Mouse (Mus musculus): Measurements from ENCODE around the gene Psen1.

Psen1 gene

DNA sequence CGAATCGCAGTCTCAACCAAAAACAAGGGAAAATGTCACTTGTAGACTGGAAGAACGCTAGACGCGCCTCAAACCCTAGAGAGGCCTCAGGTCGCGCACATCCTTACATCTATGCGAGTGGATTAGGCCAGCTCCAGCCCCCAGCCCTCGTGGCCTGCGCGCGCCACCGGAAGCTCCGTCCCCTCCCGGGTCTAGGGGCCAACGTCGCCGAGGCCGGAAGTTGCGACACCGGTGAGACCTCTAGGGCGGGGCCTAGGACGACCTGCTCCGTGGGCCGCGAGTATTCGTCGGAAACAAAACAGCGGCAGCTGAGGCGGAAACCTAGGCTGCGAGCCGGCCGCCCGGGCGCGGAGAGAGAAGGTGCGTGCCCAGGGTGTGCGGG is at the start of gene Psen1:
Psen1 (plus strand) TSS at position 219 of the 382 bp plus-strand sequence.
- DNase-seq (ENCODE audit: low spot score) = peak; percentile 93

DNA sequence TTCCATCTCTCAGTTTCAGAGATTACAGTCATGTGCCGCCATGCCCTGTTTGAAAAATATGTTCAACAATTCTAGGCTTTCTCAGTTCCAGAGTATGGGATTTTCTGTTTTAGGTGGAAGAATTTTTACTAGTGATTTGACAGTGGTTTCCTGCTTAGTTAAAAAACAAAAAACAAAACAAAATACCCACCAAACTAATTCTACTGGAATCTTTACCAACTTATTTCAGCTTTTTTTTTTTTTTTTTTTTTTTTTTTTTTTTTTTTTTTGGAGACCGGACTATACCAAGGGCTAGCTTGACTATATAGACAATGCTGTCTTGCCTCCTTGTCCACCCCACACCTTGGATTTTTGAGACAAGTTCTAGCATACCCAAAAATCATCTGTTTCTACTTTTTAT is 46.7 kb upstream of the Psen1 start:
- no peak for DNase-seq (ENCODE audit: low spot score)

DNA sequence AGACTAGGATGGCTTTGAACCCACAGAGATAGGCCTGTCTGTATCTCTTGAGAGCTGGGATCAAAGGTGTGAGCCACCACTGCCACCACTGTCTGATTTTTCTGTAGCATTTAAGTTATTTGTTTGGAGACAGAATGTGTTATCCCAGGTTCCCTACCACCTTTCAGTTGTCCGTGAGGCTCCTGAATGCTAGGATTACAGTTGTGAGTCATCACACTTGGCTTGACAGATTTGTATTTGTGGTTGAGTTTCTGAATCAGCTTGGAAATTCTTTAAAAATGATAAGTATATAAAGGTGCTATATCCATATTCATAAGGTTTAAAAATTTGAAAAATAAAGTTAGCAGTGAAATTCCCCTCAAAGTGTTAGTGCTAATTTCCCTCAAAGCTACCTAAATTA is 44.8 kb upstream of the Psen1 start:
- no peak for DNase-seq (ENCODE audit: low spot score)

DNA sequence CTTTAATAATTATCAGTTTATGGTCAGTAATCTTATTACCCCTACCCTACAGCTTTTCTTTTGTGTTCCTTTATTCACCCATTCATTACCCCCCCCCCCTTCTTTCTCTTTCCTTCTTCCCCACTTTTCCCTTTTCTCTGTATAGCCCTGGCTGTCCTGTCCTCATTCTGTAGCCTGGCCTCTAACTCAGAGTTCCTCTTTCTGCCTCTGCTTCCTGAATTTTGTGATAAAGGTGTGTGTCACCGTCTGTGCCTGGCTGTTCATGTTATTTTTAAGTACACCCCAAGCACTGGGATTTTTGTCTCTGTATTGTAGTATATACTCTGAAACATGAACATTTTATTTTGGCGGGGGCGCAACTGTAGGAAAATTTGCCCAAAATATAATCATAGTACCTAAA is 37.6 kb upstream of the Psen1 start:
- no peak for DNase-seq (ENCODE audit: low spot score)

DNA sequence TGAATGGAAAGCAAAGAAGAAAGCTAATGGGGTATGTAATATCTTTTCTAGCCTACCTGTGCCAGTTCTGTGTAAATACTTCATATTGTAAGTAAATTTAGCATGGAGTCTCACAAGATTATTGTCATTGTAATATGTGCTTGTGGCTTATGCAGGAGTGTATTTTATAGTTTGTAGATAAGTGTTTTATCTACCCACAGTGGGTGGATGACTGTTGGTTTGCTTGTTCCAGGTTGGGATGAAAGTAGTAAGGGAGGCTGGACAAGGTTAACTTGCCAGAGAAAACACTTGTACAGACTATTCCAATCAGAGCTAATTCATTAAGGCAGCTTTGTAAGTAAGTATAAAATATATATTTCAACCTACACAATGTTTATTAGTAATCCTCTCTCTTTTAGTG is 36.5 kb upstream of the Psen1 start:
- DNase-seq (ENCODE audit: low spot score) = no peak

DNA sequence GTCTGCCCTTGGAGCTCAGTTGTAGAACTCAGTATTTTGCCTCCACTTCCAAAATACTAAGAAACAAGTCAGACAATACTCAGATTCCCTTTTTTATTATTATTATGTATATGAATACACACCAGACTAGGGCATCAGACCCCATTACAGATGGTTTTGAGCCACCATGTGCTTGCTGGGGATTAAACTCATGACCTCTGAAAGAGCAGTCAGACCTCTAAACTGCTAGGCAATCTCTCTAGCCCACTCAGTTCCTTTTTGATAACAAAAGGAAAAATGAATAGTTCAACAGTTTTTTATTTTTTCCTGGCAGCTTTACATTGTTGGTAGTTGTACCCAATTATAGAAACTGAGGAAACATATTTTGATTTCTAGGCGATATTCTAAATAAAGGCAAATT is 2.5 kb upstream of the Psen1 start:
- no peak for DNase-seq (ENCODE audit: low spot score)

DNA sequence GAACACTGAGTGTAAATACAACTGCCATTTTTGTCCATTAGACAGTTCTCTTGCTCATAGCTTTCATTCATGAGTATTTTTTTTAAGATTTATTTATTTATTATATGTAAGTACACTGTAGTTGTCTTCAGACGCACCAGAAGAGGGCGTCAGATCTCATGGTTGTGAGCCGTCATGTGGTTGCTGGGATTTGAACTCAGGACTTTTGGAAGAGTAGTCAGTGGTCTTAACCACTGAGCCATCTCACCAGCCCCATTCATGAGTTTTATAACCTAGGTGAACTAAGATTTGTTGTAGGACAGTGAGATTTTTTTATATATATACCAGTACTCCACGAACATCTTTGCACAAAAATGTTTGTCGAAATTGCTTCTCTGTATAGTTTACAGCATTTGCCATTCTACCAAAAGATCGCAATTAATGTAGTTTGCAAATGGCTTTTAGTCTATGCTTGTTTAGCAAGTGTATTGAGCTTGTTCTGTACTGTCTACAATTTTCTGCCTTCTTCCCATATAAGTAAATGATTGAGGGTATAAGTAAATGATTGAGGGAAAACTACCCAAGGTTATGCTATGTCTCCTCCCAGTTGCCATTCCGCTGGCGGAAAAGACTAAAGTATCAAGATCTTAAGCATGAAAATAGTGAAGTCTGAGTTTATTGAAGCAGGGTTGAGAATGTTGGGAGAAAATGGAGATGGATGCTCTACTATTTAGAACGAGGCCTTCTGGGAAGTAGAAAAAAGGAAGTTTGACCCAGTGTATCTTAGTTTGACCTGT is 1.2 kb upstream of the Psen1 start:
- DNase-seq (ENCODE audit: low spot score) = no peak

DNA sequence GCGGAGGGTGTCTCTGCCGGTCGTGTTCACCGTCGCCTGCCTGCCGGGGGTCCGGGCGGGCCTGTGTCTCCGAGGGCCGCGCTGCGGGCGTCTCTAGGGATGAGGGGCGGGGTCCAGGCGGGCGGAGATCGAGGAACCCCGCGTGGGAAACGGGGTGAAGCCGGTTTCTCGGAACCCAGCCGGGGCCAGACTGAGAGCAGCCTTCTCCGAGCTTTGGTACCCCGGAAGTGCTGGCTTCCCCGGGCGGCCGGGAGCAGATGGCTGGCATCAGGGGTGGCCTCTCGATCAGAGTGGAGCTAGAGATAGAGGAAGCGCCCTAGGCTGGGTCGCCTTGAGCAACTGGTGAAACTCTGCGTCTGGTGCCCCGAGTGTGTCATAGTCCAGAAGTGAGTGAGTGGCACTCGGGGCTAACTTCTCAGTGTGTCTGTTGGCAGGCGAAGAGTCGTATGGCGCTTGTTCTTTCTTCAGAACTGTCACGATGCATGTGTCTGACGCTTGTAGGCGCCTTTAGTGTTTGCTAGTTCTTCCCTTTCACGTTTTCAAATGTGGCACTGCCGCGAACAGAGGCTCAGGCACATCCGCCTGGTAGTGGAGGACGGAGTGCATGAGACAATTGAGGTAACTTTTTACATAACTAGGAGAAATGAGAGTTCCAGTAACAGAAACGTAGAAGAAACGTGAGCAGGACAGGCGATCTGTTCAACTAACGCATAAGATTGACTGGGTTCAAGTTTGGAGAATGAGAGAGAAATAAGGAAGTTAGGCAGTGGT is 549 bp downstream of the Psen1 start:
- peak; percentile 47 for DNase-seq (ENCODE audit: low spot score)

DNA sequence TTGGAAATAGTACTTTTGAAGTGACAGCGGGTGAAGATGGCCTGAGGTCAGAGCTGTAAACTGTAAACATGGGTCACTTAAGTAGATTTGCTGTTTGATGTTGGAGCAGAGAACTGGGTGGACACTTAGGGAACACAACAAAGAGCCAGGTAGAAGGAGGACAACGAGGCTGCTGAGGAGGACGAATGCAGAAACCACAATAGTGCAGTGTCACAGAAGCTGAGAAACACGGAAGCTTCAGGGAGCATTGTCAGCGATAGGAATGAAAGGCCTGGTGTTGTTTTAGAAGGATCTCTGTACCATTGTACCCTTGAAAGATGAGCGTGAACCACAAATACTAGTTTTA is 1.1 kb downstream of the Psen1 start:
- DNase-seq (ENCODE audit: low spot score) = no peak

DNA sequence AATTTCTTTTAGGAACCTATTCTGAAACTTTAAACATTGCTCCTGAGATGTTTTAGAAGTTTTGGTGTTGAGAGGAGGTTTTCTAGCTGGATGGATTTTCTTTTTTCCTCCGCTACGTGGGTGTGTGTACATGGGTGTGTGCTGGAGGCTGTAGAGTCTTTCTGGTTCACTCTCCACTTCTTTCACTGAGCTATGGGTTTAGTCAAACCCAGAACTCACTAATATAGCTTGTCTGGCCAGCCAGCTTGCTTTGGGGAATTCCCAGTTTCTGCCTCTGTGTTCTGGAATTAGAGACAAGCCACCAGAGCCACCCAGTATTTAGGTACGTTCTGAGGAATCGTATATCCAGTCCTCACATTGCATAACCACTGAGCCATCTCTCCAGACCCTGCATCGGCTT is 6.1 kb downstream of the Psen1 start:
- no peak for DNase-seq (ENCODE audit: low spot score)

DNA sequence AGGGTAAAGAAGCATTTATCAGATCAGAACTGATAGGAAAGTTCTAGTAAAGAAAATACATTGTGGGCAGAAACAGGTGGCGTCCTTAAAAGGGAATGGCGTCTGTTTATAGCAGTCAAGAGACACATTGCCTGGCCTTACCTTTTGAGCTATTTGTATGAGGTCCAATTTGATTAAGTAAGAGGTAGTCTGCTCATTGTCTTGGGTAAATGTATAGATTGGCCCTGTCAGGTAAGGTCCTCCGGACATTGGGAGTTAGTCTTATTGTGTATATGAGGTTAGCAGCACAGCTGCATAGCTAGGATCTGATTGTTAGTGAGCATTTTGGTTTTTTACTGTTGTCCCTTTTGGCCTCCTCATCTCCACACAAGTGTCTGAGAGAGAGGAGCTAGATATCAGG is 6.7 kb downstream of the Psen1 start:
- DNase-seq (ENCODE audit: low spot score) = no peak

DNA sequence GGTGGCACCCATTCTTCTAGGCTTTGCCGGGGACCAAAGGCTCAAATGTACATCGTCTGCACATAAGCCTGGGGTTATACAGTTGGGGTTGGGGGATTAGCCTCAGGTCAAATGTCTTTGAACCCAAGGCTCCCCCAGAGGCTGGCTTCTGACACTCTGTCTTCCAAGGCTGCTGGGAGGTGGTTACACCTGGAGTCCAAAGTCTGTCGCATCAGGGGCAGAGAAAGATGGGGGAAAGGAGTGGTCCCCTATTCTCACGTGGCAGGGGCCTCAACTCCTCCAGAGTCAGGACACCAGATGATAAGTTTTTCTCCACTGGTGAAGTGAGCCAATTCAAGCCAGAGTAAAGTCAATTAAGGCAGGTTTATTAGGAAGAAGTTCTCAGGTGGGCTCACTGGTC is 10.7 kb downstream of the Psen1 start:
- no peak for DNase-seq (ENCODE audit: low spot score)

DNA sequence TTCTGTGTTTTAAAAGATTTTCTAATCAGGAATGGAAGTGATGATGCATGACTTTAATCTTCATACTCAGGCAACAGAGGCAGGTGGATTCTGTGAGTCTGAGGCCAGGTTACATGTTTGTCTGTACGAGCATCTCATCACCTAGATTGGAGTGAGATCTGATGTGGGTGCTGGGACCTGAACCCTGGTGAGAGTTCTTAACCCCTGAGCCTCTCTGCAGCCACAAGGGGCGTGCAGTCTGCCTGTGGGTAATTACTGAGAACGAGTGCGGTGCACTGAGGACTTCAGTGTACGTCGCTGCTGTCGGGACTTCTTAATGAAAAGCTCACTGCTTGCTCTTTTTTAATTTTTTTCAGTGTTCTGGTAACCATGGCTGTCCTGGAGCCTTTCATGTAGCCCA is 13.7 kb downstream of the Psen1 start:
- no peak for DNase-seq (ENCODE audit: low spot score)

DNA sequence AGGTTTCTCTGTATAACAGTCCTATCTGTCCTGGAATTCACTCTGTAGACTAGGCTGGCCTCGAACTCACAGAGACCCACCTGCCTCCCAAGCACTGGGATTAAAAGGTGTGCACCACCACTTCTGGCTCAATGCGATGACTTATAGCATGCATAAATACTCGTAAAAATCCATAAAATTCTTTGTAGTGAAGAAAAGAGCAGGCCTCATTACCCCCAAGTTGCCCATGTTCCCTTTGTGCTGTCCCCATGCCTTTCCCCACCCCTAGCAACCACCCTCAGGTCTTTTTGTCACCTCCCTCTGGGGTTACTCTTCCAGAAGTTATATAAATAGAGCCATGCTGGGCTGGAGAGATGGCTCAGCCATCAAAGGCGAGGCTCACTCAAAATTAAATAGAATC is 14.8 kb downstream of the Psen1 start:
- DNase-seq (ENCODE audit: low spot score) = no peak

DNA sequence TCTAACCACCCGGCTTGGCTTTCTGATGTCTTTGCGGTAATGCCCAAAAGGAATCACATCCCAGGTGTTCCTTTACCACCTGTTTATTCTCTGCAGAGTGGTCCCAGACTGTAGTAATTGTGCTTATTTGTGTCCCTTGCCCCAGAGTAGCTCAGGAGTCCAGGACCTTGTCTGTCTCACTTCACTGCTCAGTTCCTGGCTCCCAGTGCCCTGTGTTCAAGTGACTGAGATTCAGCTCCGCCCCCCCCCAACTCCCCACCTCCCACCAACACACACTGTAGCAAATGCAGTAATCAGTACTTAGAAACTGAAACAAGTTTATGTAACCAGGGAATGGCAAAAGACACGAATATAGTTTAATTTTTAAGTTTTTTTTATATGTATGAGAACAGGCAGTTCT is 19.0 kb downstream of the Psen1 start:
- DNase-seq (ENCODE audit: low spot score) = no peak

DNA sequence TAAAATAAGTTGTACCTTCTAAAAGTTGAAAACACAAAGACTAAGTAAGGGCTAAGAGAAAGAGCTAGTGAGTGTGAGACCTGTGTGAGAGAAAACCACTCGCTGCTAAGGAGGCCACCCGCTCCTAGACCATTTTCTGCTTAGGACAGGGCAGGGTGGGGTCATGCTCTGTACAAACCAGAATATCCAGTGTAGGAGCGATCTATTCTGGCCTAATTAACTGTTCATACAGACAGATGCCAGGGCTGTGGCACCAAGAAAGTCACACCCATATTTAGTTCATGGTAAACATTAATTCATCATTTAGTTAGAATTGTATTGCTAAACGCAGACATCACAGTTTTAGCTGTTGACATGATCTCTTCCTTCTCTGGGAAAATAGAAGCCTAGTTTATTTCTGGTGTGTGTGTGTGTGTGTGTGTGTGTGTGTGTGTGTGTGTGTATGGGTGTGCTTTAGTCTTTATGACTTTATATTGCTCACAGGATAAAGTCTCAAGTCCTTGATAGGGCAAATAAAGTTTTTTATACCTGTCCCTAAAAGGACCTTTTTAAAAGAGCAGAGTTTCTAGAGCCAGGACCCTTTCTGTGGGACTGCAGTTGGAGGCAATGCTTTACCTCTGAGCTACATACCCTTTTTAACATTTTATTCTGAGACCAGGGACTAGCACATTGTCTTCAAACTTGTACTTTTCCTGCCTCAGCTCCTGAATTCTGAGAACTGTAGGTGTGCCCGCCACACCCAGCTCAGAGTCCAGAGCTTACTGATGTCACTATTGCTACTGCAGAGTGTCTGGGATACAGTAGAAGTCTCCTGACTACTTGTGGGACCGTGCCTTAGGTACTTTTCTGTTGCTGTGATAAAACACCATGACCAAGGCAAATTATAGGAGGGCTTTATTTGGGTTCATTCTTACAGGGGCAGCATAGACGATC is 20.5 kb downstream of the Psen1 start:
- DNase-seq (ENCODE audit: low spot score) = no peak

DNA sequence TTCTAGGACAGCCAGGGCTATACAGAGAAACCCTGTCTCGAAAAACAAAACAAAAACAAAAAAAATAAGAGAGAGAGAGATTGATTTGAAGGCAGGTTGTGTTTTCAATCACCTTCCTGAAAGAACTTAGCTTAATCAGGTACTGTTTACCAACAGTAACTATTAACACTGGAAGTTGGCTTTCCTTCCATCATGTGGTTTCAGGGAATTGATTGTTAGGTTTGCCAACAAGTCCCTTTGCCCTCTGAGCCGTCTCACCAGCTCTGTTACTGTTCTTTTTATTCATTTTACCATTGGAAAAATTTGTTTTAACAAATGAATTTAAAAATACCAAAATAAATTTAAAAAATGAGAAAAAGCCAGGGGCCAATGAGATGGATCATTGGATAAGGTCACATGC is 22.0 kb downstream of the Psen1 start:
- DNase-seq (ENCODE audit: low spot score) = no peak

DNA sequence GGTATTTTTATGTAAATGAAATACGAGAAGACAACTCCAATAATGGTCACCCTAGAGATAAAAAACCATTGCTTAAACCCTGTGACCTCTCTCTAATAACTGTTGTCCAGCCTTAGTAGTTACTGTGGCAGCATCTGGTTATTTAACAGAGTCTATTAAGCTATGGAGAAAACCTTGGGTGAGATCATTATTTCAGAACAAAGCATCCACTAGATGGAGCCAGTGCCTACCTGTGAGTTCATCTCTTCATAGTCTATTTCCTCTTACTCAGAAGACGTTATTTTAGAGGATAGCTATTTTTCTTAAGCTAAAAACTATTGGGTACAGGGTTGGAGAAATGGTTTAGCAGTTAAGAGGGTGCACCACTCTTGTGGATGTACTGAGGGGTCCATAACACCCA is 25.8 kb downstream of the Psen1 start:
- DNase-seq (ENCODE audit: low spot score) = peak; percentile 77

DNA sequence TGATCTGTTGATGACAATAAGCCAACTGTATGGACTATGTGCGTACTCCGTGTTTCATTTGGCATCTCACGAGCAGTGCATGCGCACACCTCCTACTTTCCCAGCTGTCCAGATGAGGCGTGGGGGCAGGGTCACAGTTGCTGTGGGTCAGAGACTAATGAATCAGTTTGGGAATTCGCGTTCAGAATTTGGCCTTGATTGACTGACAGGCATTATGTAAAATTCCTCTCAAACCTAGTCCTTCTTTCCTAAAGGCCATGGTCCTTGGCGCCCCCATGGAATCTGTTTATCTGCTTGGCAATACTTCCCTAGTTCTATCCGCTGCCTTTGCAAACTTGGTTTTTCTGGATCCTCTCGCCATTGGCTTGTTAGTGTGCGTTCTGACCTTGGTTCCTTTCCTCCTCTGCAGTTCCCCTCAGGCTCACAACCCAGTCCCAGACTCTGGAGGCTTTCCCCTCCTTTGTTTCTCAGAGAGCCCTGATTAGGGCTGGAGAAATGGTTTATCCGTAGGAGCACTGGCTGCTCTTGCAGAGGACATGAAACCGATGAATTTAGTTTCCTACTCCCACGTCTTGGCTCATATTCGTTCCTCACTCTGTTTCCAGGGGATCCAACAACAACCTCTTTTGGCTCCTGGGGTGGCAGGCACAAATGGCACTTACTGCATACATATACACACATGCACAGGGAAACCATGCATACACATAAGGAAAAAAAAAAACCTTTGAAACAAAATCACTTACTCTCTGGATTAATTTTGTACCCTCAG is 28.6 kb downstream of the Psen1 start:
- peak; percentile 32 for DNase-seq (ENCODE audit: low spot score)

DNA sequence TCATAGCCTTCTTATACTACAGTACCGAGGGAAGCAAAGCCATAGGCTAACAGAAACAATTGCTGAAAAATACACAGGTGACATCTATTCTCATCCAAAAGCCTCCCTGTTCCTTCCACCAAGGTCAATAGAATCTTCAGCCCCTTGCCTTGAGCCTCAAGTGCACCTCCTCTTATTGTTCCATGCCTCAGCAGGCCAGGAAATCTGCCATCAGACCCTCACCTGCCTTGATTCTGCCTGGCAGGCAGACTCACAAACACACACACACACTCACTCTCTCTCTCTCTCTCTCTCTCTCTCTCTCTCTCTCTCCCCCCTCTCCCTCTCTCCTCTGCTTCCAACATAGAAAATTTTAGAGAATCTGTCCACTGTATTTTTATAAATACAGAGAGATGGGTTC is 31.5 kb downstream of the Psen1 start:
- DNase-seq (ENCODE audit: low spot score) = no peak

DNA sequence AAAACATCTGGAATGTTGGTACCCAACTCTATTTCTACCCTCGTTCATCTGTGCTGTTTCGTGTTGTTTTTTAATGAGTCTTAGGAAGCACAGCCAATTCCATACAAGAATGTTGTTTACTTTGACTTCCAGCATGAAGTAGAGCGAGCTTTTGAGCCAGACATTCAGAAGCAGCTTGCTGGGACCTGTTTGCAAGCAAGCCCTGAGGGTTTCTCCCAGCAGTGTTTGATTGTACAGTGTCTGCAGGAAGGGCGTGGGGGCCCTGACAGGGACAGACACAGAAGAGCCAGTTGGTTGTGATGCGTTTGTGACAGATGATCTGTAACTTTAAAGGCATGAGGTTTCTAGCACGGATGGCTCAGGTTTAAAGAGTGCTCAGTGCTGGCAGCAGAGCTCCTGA is 33.3 kb downstream of the Psen1 start:
- DNase-seq (ENCODE audit: low spot score) = no peak

DNA sequence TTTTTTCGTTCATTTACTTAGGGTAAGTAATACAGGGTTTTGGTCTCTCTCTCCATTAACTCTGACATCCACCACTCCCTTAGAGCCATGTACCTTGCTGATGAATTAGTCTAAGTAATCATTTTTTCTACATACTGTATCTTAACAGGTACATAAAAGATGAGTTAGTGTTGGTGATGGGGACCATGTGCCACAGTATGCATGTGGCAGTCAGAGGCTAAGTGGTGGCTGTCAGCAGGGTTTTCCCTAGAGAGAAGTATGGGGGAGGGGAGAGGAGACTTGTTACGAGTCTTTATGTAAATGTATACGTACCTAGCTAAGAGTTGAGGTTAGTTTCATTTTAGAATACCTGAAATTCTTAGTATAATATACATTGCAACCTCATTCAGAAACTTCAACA is 35.1 kb downstream of the Psen1 start:
- no peak for DNase-seq (ENCODE audit: low spot score)
